Mouse (Mus musculus) splenic B cell, adult 2 months (primary cell): ENCODE results near the gene 4930544G11Rik.

Source experiments
- DNase-seq: peaks from one replicate; pipeline ENCODE4 v3.0.0-alpha.2; 2011; ENCODE audit warnings: low read depth, low spot score
- H3K27me3 ChIP-seq: 2 replicates; pipeline ENCODE4 v1.6.1; 2012; ENCODE audit warnings: mild to moderate bottlenecking, low read length, moderate library complexity, mixed read lengths; ENCODE audit not compliant: control insufficient read depth, poor library complexity, insufficient read depth, severe bottlenecking
- H3K36me3 ChIP-seq: 2 replicates; pipeline ENCODE4 v1.6.1; 2012; ENCODE audit warnings: mild to moderate bottlenecking, low read length, moderate library complexity, mixed read lengths; ENCODE audit not compliant: control insufficient read depth, poor library complexity, insufficient read depth, severe bottlenecking

Gene 4930544G11Rik

GRCm38 (mm10) chr6:65998343-65998742 lies 45.9 kb downstream of the 4930544G11Rik start:
- H3K36me3 ChIP-seq = no peaks in the 10 kb centered on the region
- no peak for DNase-seq
- no peaks in the 10 kb centered on the region for H3K27me3 ChIP-seq
